Mouse (Mus musculus) retina, embryonic 14.5 days (tissue): ENCODE measurements at regions not wholly inside any gene's neighbourhood (a gene's known extent, or its start where the extent isn't known, plus 50 kb on each side); places are given as distances from the start of the nearest gene placed in this dataset.
A peak's percentile ranks its signal among the peaks of the same experiment; 100 is the strongest.
"Not testable (repeated sequence)": the region's sequence is repeated elsewhere in the genome, so short reads cannot be mapped to it uniquely, and the experiment has no call there.

Experiments
- DNase-seq: peaks from one replicate; pipeline ENCODE4 v3.0.0-alpha.2; 2015; ENCODE audit warnings: low spot score

DNA sequence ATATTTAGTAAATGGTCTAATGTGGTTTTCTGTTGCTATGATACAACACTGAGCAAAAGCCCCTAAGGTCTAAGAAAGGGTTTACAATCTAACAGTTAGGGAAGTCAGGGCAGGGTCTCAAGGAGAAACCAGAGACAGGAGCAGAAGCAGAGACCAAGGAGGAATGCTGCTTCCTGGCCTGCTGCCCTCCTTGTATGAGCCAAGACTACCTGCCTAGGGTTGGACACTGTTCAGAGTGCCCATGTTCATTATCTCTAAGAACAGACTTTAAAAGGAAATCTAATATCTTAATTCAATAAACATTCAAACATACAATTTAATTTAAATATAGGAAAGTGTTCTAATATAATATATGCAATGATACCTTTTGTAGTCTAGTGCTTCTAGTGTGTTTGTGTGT lies 63.0 kb upstream of the Tmem106b start:
- no peak for DNase-seq

DNA sequence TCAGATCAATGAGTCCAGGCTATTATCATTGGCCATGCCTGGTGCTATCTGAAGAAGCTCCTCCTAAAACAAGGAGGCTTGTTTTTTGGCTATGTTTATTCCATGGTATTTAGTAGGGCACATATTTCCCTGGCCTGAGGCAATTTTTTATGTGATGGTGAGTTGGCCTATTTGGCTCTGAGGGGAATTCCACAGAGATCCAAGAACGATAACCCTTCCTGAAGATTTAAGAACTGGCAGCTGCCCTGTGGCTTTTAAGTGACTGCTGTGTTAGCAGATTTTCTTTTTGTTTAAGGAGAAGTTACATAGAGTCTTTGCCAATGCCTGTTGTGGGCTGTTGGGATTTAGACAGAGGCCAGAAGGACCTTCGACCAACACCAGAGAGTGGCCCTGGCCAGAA lies 74.9 kb upstream of the Tmem106b start:
- no peak for DNase-seq

DNA sequence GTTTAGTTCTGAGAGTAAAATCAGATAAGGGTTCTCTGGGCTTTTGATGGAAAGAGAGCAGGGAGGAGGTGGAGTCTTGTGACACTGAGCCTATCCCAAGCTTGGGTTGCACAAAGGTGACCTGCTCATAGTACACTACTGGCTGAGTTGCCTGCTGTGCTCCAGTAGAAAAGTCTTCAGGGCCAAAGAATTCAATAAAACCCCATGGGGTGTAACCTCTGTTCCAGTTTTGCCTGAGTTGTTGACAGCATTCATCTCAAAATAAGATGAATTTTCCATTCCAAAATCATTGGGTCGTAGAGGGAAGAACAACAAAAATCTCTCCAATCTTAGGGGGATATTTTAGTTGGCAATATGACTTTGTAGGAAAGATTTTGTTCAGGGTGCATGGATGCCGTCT lies 75.8 kb upstream of the Tmem106b start:
- no peak for DNase-seq

DNA sequence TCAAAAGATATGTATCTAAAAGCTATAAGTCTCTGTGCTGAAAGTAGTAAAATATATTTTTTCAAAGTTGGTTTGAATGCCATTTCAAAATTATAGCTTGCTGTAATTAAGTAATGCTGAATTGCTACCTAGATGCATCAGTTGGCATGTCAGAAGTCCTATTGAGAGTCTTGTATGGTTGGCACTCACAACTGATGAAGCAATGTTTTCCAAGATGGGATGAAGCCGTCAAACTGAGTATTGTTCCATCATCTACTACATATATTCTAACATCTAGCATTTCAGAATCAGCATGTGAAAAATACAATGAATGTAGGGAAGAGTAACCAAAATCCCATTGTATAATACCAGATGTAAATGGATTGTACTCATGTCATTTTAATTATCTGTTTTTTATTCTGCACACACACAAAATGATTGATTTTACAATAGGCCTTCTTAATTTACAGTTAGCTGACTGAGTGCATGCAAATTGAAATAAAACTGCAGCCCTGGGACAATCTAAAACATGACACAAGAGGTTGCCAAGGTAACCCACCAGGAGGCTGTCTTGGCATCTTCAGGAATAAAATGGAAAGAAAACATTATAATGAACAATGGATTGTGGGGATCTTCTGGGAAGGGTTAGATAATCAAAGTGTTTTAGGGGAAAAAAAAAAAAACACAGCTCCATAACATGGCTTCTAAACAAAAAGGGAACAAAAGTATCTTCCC lies 92.2 kb upstream of the Tmem106b start:
- peak; percentile 9 for DNase-seq

DNA sequence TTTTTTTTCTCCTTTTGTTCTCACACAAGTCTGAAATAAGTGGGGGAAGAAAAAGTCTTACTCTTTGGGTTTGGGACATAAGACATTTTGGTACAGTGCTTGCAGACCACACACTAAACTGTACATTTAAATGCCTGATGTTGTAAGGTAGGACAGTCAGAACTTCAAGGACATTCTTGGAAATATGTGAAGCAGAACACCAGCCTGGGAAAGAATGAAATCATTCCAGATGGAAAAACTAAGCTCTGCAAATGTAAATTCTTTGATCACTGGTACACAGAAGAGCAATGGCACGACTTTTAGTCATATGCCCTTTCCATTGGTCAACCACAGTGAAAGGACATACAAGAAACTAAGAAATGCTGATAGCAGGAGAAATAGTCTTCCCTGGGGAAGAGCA lies 98.0 kb upstream of the Tmem106b start:
- no peak for DNase-seq

DNA sequence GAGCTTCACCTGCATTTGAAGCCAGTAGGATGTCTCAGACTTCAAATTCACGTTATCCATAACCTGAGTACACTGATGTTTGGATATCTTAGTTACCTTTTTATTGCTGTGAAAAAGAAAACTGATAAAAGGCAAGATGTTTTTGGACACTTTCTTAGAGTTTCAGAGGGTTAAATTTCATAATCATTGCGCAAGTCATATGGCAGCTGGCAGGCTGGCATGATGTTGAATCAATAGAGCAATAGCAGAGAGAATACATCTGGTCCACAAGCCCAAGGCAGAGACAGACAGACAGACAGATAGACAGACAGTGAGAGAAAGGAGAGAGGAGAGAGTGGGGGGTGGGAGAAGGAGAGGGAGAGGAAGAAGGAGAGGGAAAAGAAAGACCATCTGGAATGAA lies 102.3 kb upstream of the Tmem106b start:
- no peak for DNase-seq

DNA sequence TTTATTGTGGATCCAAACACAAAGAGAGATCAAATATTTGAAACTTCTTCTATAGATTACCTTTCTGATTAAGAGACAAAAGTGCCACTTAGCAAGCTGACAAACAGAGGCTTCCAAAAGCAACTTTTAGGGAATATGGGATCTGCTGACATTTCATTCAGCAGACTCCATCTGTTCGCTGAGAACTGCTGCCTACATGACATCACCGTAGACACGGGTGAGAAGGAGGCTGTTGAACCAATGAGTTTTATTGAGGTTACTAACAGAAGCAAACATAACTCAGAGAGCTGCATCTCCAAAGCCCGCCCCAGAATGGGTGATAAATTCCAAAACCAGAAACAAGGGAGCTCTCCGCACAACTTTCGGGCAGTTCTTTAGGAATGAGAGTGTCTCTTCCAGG lies 111.8 kb upstream of the Tmem106b start:
- DNase-seq, result no peak

DNA sequence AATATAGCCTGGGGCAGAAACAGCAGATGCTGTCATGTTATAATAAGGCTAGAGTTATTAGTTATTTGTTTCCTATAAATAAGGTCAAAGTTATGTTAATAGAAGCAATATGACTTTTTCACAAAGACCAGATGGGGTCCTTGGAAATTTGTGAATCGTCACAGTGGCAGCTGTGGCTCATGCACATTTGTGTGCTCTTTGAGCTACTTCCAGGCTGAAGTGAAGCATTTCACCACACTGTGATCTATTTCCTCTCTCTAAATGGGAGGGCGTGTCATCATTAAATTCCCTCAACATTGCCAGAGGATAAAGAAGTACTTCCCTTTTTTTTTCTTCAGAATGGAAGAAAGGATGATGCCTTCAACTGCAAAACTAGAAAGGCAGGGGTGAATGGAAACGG lies 157.9 kb upstream of the Tmem106b start:
- no peak for DNase-seq

DNA sequence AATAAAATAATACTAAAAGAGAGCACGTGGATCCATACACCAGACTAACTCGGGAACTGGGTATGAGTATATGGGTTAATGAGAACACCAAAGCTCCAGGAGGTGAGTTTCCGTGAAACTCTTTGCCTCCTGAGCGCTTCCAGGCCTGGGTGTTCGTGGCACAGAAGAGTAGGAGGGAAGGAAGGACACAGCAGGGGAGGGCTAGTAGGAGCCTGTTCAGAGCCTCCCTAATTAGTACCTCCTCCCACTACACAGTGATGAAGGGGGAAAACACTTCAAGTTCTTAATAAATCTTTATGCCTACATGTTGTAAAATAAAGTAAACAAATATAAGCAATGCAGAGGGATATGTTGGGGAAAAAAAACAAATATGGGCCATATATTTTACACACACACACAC lies 143.7 kb upstream of the Thsd7a start:
- DNase-seq, result no peak

DNA sequence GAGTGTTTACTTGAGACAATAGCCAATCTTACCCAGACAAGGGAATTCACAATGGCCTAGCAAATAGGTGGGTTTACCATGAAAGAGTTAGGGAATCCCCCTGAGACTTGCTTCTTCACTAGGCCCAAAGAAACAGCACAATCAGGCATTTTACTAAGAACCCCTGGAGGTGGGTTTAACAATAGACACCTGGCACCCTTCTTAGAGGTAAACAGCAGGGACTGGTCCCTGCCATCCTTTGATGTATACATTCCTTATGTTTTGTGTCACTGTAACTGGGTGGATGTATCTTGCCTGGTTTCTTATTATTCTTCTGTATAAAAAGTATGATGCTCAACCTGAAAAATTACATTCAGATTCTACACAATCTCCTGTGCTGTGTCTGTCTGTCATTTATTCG lies 127.7 kb upstream of the Thsd7a start:
- DNase-seq, result not testable (repeated sequence)

DNA sequence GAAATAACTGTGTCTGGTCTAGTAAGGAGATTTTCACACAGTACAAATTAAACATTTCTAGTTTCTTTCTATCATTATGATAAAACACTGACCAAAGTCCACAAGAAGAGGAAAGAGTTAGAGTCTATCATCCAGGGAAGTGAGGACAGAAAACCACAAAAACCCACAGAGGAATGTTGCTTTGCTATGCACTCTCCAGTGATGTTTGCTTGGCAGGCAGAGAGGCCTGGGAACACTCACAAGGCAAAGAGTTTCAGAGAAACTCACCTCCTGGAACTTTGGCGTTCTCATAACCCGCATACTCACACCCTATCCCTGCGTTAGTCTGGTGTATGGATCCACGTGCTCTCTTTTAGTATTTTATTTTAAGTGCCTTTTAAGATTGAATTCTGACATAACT lies 127.2 kb upstream of the Thsd7a start:
- DNase-seq, result no peak

DNA sequence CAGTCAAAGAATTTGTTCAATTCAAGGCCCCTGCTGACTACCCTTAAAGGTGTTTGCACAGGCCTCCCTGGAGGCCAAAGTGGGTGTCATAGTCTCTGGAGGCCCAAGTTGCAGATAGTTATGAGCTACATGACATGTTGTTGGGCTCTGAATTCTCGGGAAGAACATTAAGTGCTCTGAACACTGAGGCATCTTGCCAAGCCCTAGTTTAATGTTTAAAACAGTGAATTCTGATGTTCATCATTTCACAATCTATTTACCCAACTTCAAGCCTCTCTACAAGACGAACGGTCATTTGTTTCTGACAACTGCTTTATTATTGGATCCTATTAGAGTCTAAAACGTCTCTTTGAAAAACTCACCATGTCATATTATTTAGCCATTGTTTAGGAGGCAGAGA lies 119.0 kb upstream of the Thsd7a start:
- DNase-seq, result no peak

DNA sequence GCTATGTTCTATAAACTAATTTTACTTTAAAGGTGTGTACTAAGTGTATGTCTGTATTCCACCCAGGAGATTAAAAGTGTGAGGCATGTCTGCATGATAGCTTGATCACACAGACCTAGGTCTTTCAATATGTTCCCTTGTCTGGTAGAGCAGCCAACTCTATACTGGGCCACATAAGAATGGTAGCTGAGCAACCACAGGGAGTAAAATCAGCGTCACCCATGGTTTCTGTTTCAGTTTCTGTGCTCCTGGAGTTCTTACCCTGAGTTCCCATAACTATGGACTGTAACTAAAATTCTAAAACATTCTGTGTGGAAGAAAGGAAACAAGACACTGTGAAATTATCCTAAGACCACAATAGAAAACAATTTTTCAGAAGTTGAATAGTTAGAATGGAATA lies 102.8 kb upstream of the Thsd7a start:
- DNase-seq, result no peak

DNA sequence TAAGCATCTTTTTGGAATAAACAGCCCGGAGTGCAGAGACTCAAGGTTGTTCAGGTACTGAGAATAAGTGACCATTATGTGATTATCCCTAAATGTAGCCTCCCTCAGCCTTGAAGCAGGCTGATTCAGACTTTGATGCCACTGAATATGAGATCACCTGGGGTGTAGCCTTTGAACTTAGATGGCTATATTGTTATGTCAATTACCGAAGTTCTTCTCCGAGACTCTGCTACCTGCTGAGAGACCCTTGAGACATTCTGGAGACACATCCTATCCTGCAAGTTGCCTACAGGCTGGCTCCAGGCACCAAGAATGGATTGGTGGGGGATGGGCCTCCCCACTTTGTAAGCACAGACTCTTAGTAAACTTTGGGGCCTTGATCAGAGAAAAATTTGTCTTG lies 85.9 kb upstream of the Thsd7a start:
- DNase-seq, result not testable (repeated sequence)

DNA sequence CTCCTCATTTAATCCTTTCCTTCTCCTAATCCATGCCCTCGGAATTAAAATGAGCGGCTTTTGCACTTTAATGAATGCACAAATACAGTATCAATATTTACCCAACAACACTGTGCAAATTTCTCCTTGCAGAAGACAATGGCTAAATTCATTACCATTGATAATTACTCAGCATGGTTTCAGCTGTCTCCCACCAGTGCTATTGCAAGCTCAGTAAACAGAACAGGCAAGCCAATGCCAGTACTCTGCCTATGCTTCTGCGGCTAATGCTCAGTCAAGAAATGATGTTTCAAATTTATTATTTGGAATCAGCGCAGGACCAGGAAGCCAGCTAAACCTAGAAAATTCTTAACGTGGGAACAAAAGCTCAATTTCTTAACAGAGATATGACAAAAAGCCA lies 84.1 kb upstream of the Thsd7a start:
- peak; percentile 44 for DNase-seq

DNA sequence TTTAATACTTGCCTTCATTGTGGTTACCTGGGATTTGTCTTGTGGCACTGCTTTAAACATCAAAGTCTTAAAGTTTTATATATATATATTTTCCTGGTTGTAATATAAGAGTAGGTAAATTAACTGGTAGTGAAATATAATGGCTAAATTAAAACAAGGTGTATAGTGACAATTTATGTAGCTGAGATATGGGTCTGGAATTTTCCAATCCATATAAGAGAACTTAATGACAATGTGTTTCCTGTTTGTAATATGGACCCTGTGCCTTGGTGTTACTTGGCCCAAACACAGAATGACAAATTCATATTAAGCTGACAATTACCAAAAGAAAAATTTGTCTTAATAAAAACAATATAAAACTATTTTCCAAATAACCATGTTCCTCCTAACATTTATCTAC lies 82.7 kb upstream of the Thsd7a start:
- DNase-seq, result no peak

DNA sequence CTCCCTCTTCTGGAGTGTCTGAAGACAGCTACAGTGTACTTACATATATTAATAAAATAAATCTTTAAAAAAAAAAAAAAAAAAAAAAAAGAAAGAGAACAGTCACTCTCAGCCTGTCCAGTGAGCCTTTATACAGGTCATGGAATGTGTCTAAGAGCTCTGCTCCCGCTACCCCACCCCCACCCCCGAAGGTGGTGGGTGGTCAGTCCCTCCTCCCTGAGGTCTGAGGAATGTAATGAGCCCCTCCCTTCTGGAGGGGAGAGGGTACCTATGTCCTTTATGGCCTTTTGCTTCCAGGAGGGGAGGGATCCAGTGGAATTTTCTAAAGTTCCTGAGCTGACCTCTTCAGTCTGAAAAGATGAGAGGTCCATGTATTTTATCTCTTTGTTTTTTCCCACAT lies 82.3 kb upstream of the Thsd7a start:
- no peak for DNase-seq

DNA sequence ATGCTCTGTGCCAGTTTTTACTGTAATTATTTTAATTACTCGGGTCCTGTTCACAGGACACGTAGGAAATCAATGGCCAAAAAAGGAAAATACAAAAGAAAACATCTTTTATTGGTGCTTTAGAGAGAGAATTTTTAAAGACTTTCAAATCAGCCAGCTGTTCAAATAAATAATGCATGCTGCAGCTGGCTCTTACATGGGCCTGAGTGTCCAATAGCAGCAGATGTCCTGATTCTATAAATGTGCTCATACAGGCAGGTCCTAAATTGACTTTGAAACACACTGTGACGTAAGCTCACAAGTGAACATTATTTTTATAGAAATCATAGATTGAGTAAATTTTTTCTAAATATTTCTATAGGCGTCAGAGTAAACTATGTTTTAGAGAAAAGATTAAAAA lies 78.5 kb upstream of the Thsd7a start:
- DNase-seq, result peak; percentile 54

DNA sequence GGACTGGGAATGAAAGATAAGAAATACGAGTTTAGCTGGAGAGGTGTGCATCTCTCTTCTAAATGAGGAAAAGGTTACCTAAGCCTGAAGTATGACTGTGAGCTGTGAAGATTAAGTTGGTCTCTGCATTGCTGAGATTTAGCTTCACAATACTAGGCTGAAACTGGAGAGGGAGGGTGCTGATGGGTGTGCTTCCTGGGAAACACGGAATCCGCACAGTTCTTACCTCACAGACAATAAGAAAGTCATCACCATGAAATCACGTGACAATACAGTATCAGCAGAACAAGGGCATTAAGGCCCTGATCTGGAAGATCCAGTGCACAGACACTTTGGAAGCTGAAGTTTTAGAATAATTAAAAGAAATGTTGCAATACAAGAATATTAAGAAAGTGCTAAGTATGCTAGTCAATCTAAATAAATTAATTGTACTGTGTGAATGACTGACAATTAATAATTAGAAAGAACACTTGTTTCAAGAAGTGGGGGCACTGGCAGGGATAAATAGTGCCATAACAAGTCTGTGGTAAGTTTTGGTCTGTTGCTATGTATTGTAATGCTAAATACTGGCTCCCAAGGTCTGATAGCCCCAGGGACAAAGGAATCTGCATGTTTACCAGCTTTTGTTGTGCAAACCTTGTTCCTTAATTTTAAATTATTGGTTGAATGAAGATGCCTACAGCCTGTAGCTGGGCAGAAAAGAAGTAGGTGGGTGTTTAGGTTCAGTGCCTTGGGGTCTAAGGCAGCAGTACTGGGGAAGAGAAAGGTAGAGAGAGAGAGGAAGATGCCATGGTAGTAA lies 66.0 kb upstream of the Thsd7a start:
- DNase-seq, result no peak

DNA sequence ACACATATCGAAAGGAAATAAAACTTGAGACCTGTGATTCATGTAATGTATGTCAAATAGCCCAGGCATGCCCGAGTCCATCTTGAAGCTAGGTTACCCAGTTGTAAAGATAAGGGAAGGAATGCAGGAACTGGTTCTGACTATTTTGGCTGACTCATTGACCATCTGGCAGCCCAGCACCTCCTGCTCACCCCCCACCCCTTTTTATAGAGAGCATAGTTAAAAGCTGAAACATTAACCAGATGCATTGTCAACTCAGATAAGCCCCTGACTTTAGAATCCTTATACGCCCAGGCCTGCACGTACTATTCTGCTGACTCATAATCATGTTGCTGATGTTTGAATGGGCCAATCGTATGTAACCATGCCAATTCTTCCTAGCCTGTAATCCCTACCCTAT lies 64.6 kb upstream of the Thsd7a start:
- DNase-seq, result not testable (repeated sequence)

DNA sequence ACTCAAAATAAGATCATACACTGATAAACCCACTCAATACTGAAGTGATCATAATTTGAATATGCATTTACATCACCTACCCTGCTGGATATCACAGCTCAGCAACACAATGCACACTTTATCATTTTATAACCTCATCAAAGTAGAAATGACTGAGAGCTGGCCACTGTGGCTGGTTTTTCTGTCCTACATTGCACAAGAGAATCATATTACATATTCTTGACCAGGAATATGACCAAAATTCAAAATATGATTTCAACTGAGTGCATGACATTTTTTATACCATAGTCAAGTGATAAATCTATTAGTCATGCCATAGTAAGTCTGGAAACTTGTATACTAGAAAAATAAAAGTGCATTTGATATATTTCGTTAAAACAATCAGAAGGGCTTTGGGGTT lies 63.3 kb upstream of the Thsd7a start:
- DNase-seq, result no peak

DNA sequence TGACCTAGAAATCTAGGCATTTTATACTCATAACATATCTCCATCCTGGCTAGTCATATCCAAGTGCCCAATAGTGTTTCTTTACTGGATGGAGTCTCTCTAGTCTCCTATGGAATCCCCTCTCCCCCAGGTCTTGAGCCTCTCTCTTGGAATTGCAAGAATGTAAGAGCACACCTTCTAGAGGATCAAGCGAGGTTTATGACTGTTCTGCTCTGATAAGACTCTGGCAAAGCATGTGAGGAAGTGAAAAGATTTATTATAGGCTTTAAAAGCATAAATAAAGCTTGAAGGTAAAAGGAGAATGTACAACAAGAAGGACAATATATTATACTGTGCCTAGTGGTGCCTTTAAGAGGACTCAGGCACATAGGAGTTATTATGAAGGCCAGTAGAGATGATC lies 62.8 kb upstream of the Thsd7a start:
- DNase-seq, result no peak

DNA sequence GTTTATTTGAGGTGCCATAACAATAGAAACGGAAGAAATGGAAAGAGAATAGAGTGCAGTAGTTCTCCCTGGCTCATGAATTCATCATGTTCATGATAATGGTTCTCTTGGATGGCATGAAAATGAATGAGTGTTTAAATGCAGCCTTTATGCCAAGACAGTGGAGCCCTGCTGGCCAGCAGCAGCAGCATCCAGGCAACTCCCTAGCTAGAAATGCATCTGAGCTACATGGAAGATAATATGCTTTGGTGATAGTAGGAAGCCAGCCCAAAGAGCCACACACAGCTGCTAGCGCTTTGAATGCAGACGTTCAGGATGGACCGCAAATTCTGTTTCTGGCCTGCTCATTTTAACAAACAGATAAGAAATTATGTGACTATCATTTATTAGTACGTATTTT lies 60.4 kb upstream of the Thsd7a start:
- DNase-seq, result no peak
